Mouse (Mus musculus): ENCODE measurements around the gene Stk19.

DNA sequence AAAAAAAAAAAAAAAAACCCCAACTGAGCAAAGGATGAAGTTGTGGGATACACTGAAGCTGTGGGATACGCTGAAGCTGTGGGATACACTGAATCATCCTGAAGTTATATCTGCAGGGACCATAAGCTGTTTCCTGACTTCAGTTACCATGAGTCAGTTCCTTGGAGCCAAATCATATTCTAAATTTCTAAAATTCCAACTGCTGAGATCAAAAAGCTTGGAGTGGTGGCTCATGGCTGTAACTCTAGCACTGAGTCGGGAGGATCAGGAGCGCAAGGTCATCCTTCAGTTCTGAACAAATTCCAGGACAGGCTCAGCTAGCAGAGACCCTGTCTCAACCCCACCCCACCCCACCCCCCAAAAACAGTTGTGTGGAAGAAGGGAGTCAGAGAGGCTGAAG, 48.9 kb upstream of the Stk19 start:
- TF ChIP-seq USF1 (IDR thresholded peaks at IDR 0.05; ENCODE audit: low read depth) (no peak), MYOG (IDR thresholded peaks at IDR 0.05; ENCODE audit: control insufficient read depth, extremely low read depth, insufficient read length) (no peak), MAX (IDR thresholded peaks at IDR 0.05) (no peak), CTCF (IDR thresholded peaks at IDR 0.05; ENCODE audit: control insufficient read depth, insufficient read depth, insufficient read length) (no peak), MYOD1 (IDR thresholded peaks at IDR 0.05; ENCODE audit: control insufficient read depth, insufficient read length, low read depth) (no peak)
